Mouse (Mus musculus) lung, postnatal 10 days (tissue): ENCODE measurements around the gene Brsk2.

Experiments
- DNase-seq: peaks from one replicate; pipeline ENCODE4 v3.0.0; 2021

Gene Brsk2

GRCm38 (mm10) chr7:142035048-142035811 is 85.7 kb downstream of the Brsk2 start:
- no peak for DNase-seq

- DNase-seq, result peak; percentile 71
Measured at GRCm38 (mm10) chr7:142037553-142038170, 88.1 kb downstream of the Brsk2 start.

GRCm38 (mm10) chr7:142040756-142041155 is 91.2 kb downstream of the Brsk2 start:
- DNase-seq, result no peak

GRCm38 (mm10) chr7:142045344-142045743 is 95.8 kb downstream of the Brsk2 start:
- DNase-seq, result no peak

GRCm38 (mm10) chr7:142045932-142046331 is 96.4 kb downstream of the Brsk2 start:
- DNase-seq, result no peak

GRCm38 (mm10) chr7:142050536-142050935 is 101.0 kb downstream of the Brsk2 start:
- no peak for DNase-seq
